In the genomic region with DNA sequence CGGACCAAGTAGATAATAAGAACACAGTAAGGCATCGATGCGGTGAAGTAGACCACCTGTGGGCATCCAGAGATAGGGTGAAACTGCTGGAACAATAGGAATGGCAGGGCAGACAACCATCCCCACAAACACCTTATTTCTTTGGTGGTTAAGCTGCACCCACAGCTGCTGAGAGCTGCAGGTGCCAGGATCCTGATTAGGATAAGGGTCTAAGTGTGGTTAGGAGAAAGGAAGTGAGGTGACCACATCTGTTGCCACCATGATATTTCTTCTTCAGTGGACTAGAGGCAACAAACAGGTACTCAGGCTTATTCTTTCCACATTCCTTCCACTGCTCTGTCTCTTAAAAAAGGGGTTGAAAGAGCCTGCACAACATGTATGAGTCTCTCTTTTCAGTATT, we compare ENCODE assay signal across 10 mouse cellular contexts. TPM values are rescaled to one million over a fixed set of nuclear protein-coding genes. Genes with fewer than 3 reads are reported as not detected.
"Had no signal": no experiment of that assay in that cellular context is flagged by ENCODE, and none has a peak within 500 bp of the region (broad histone marks: within the 10 kb centered on the region; RNA-seq: fewer than 3 reads in every experiment).

No protein-coding gene starts in this region.

- ATAC-seq: inflammation-experienced regulatory T-cells, adult 6 months; intestine, postnatal 0 days; liver, embryonic 12.5 days; liver, postnatal 0 days had no signal

- DNase-seq: kidney, adult 9 months; kidney, postnatal 4 days; liver, postnatal 0 days; lung, postnatal 14 days; midbrain, embryonic 14.5 days; right cerebral cortex, adult 18-20 months; right cerebral cortex, postnatal 25 days had no signal

RNA-seq across cellular contexts. Expression of a gene that starts 21.2 kb away (rescaled TPM):
- polyA plus RNA-seq: inflammation-experienced regulatory T-cells, adult 6 months had no signal
